Mouse (Mus musculus) kidney, postnatal 14 days (tissue): ENCODE data around the gene Dnah7c.
"Not testable (repeated sequence)": the region's sequence is repeated elsewhere in the genome, so short reads cannot be mapped to it uniquely, and the experiment has no call there.

Experiments used
- DNase-seq: peaks from one replicate; pipeline ENCODE4 v3.0.0; 2022; ENCODE audit warnings: mixed read lengths

The Dnah7c gene

DNA sequence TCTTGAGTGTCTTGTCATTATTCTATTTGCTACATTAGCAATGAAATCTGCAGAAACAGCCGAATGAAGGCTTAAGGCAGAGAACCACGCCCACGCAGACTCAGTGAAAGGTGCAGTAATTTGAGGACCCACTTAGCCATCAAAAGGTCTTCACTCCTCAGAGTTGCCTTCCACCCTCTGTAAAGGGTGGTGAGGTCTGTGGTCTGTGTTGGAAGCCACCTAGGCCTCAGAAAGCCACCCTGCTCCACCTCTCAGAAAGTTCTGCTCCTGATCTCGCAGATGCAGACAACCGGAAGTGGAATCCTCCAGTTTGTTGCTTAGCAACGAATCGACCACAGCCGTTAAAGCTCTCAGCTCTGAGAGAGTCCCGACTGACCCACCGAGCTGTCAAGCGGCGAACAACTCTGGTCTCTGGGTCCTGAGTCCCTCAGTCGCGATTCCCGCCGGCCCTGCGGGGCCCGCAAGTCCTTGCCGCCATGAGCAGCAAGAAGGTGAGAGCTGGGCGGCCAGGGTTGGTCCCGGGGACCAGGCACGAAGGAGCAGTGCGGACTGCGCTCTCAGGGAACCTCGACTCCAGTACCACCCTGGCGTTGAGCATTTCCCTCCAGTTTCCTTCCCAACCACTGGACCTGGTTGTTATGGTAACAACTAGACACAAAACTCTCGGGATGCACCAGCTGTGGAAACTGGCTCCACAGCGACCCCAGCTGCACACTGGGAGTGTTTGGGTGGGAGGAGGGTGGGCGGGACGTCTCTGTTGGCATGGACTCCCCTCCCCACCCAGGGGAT is at the start of gene Dnah7c:
Gene Dnah7c (plus strand): TSS at position 456 of the 789 bp plus-strand sequence.
- DNase-seq: peak; percentile 6

DNA sequence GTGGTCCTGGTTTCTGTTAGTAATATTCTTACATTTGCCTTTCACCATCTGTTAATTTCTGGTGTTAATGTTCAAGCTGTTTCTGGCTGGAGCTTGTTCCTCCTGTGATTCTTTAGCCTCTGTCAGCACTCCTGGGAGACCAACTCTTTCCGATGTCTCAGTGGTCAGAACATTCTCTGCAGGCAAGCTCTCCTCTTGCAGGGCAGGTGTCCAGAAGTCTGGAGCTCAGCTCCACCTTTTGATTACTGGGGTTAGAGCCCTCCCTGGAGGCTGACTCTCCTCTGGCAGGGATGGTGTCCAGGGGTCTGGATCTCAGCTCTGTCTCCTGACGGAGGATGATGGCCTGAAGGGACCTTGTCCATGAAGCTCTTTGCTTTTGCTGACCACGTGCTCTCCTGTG is 44.8 kb upstream of the Dnah7c start:
- peak; percentile 5 for DNase-seq

DNA sequence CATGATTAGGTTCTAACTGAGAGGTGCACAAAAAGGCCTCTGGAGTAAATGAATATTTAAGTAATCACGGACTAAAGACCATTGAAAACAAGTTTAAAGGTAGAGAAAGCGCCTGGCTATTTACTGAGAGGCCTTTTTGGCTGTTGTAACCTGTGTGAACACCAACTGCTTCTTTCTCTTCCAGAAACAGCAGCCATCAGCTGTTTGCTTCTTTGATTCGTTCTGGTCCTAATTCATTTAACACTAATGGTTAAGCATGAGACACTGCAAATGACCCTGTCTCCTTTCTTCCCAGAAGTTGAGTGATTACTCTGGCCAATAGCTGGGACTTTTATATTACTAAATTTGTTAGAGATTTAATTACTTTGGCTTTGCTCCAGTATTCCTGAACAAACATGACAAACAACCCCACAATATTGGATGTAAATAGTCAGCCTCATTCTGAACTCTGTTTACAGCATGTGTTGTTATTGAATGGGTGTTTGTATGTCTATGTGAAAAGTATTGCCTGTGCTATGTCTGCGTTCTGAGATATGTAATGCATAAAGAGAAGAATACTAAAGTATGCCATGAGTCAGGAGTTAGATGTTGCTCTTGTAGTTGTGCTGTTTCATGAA is 30.6 kb upstream of the Dnah7c start:
- not testable (repeated sequence) for DNase-seq

- no peak for DNase-seq
These were observed 16.9 kb upstream of the Dnah7c start for GRCm38 (mm10) chr1:46408324-46409115.

- DNase-seq: not testable (repeated sequence)
These were observed 10.6 kb upstream of the Dnah7c start for GRCm38 (mm10) chr1:46414798-46415197.

DNA sequence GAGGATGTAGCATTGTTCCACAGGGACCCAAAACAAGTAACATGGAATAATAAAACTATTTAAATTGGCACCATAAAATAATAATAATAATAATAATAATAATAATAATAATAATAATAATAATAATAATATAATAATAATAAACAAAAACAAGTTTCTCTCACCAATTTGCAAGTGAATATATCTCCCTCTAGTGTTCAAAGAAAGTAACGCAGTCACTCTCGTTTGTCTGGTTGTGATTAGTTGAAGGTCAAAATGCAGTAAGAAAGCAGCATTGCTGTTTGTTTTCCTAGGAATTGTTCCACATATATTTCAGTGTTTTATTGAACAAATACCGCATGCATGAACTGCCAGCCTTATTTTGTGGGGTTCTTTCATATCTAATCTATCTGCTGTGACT is 8.4 kb upstream of the Dnah7c start:
- not testable (repeated sequence) for DNase-seq

- not testable (repeated sequence) for DNase-seq
These were observed 6.4 kb upstream of the Dnah7c start for GRCm38 (mm10) chr1:46418966-46419365.

GRCm38 (mm10) chr1:46428401-46428800 is 3.0 kb downstream of the Dnah7c start:
- no peak for DNase-seq

- not testable (repeated sequence) for DNase-seq
These were observed 89.3 kb downstream of the Dnah7c start for GRCm38 (mm10) chr1:46514671-46515070.

DNA sequence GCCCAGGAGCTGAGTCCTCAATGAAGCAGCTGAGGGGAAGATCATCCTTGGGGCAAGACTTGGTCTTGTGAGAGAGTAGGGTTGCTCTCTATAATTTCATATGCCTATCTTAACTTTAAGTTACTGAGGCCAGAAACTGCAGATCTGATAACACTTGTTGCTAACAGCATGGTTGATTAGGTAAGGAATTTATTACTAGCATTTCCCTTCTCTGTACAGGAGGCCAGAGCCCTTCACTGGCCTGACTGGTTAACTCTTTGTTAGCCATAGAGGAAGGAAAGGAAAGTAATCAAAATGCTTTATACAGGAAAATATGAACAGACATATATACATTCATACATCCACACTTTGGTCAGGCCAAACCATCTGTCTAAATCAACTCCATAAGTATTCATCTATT is 95.6 kb downstream of the Dnah7c start:
- no peak for DNase-seq

DNA sequence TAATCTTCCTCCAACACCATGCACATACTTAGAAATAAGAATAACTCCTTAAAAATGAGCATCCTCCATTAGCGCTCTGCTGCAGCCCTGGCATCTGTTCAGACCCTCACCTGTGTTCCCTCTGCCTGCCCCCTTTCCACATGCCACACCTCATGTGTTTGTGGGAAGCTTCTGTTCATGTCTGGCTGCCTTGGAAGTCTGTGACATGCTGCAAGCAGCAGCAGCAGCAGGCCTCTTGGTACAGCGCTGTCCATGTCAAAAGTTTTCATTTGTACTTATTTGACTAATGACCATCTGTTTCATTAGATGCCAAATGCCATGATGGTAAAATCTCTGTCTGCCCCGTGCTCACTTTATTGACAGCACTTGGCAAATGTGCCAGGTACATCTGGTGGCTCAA is 101.1 kb downstream of the Dnah7c start:
- not testable (repeated sequence) for DNase-seq

GRCm38 (mm10) chr1:46544812-46545421 is 119.5 kb downstream of the Dnah7c start:
- DNase-seq: no peak

GRCm38 (mm10) chr1:46580385-46580784 is 155.0 kb downstream of the Dnah7c start:
- DNase-seq: peak; percentile 2

GRCm38 (mm10) chr1:46593826-46594225 is 168.4 kb downstream of the Dnah7c start:
- DNase-seq: not testable (repeated sequence)

DNA sequence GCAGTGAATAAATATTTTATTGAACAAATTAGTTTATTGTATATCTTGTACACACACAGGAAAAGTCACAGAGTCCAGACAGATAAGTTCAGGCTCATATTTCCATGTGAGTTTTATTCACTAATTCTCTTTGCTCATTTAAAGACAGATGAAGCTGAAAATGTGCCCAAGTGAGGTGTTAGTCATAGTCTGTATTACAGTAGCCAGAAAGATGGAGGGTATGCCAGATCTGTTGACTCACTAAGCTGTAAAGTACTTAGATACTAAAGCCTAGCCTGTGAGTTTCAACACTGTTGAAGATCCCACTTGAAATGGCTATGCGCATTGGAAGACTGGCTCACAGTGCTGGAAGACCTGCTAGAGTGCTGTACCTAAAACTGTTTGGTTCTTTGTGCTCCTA is 171.0 kb downstream of the Dnah7c start:
- DNase-seq: not testable (repeated sequence)

- DNase-seq: no peak
These were observed 194.9 kb downstream of the Dnah7c start for GRCm38 (mm10) chr1:46620331-46620730.

- not testable (repeated sequence) for DNase-seq
These were observed 200.5 kb downstream of the Dnah7c start for GRCm38 (mm10) chr1:46625914-46626313.

DNA sequence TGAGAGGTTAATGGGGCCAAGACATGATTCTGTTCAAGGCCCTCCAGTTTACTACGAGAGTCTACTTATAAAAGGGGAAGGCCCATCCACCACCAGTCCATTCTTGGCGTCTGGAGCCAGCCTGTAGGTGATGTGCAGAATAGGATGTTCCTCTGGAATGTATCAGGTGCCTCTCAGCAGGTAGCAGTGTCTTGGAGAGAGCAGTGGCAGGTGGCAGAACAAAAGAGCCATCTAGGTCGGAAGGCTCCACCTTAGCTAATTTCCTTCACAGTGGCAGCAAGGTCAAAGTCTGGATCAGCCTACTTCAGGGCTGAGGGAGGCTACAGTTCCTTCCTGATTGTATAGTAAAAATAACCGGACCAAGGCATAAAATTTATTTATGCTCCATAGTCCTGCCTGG is 224.4 kb downstream of the Dnah7c start:
- DNase-seq: not testable (repeated sequence)

DNA sequence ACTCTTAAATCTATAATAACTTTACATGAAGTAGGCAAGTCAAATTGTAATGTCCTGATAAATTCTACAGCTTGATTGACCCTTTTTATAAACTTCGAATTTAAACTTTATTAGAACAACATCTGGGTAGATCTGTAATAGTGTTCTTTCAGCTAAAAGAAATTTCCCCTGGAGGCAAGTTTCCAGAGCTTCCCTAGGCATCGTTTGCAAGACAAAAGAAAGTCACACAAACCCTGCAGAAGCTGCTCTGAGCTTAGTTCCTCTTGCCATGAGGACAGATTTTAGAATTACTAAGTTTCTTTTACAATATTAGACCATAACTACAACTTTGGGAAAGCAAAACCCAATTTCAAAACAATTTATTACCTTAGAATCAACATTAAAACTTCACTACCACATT is 227.3 kb downstream of the Dnah7c start:
- not testable (repeated sequence) for DNase-seq

DNA sequence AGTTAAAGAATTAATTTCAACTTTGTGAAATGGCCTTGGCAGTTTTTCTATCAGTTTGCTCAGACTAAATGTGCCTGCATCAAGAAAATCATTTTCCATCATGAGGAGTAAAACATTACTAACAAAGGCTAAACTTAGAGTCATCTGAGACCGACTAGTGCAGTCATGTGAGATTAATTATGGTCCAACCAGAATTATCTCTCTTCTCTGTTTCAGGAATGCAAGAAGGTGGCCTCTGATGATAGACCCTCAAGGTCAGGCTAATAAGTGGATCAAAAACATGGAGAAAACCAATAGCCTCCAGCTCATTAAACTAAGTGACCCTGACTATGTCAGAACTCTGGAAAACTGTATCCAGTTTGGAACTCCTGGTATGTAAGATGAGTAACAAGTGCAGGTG is 299.4 kb downstream of the Dnah7c start:
- not testable (repeated sequence) for DNase-seq

GRCm38 (mm10) chr1:46725266-46725665 is 299.9 kb downstream of the Dnah7c start:
- DNase-seq: peak; percentile 8

GRCm38 (mm10) chr1:46725719-46726118 is 300.3 kb downstream of the Dnah7c start:
- not testable (repeated sequence) for DNase-seq

GRCm38 (mm10) chr1:46729731-46730130 is 304.3 kb downstream of the Dnah7c start:
- DNase-seq: peak; percentile 4
